Mouse (Mus musculus) bone marrow macrophage, adult 2 months (primary cell): ENCODE measurements around the gene Hnrnpa2b1. TPM values are rescaled to one million over a fixed set of nuclear protein-coding genes. Genes with fewer than 3 reads are reported as not detected.

Experiments used
- H3K27ac ChIP-seq: 2 replicates; pipeline ENCODE4 v1.5.1; 2012; ENCODE audit warnings: low read depth, low read length; ENCODE audit not compliant: insufficient read depth
- H3K4me1 ChIP-seq: 2 replicates; pipeline ENCODE4 v1.6.1; 2012; ENCODE audit warnings: low read length; ENCODE audit not compliant: control insufficient read depth, insufficient read depth
- H3K4me3 ChIP-seq: 2 replicates; pipeline ENCODE4 v1.5.1; 2012; ENCODE audit warnings: mild to moderate bottlenecking, low read length, moderate library complexity; ENCODE audit not compliant: insufficient read depth
- CTCF ChIP-seq: IDR thresholded peaks from 2 replicates; pipeline ENCODE4 v1.5.1; 2012; ENCODE audit warnings: low read depth, mild to moderate bottlenecking, low read length, moderate library complexity
- POLR2A ChIP-seq: IDR thresholded peaks from 2 replicates; pipeline ENCODE4 v1.6.1; 2012; ENCODE audit warnings: mild to moderate bottlenecking, low read depth, low read length, borderline replicate concordance
- polyA plus RNA-seq: library from polyadenylated mRNA; stranded (reverse); fragments of >200 nt; gene quantifications from 2 replicates; pipeline ENCODE4 v1.2.4, GENCODE M21; 2012; ENCODE audit not compliant: missing spikeins, insufficient read depth, insufficient read length

The Hnrnpa2b1 gene
- polyA plus RNA-seq, 1 experiment = 726 TPM

DNA sequence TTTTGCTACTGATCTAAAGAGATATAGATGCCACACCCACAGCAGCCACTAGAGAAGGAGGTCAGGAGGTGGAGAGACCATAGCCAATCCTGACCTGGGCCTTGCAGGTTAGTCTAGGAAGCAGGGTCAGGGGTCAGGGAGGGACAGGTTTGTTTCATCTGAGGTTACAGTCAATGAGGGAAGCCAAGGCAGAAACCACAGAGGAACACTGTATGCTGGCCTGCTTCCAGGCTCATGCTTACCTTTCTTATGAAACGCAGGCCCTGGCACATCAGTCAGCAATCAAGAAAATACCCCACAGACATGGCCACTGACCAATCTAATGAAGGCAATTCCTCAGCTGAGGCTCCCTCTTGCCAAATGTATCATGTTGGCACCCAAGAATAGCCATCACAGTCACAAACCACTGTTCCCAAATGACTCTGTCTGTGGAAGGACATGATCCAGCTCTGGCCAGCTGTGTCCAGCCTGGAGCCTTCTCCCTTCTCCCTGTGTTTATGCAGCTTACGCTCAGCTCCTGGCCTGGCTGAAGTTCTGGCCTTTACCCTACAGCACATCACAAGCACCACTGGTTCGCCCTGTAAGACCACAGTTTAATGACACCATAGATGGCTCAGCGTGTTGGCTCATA is 52.3 kb downstream of the Hnrnpa2b1 start:
- Histone ChIP-seq H3K4me1 (no peaks in the 10 kb centered on the region), H3K4me3 (no peak overlapping the region), H3K27ac (no peak overlapping the region)
- no peak for TF ChIP-seq CTCF
- no peak for TF ChIP-seq POLR2A

DNA sequence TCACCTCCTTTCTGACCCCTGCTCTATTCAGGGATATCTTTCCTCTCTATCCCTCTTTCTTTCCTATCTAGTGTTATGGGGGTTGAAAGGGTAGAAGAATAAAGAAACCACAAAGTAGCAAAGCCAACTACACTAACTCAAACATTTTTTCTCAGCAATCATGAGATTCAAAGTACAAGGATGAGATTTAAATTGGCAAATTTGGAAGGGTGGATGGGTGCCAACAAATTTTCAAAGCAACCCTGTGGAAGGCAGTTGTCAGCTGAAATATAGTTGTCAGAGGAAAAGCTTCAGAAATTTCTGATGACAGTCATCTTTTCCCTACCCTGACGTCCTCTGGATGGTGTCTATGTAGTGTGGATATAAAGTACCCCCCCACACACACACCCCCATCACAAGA is 53.3 kb downstream of the Hnrnpa2b1 start:
- no peaks in the 10 kb centered on the region for H3K4me1 ChIP-seq
- H3K27ac ChIP-seq = no peak overlapping the region
- TF ChIP-seq POLR2A = no peak
- no peak for TF ChIP-seq CTCF
- H3K4me3 ChIP-seq = no peak overlapping the region

Other genes starting within 250 kb of the Hnrnpa2b1 start
- gene Nfe2l3, start 37.2 kb downstream of the Hnrnpa2b1 start, polyA plus RNA-seq = not detected in 2 replicates
- 107 and 108 TPM in 2 replicates for gene Cbx3, start 466 bp upstream of the Hnrnpa2b1 start, polyA plus RNA-seq
- 101 and 105 TPM in 2 replicates for gene Snx10, start 54.0 kb upstream of the Hnrnpa2b1 start, polyA plus RNA-seq